Mouse (Mus musculus) forebrain, embryonic 10.5 days (tissue): ENCODE data around the gene Bcl10. TPM values are rescaled to one million over a fixed set of nuclear protein-coding genes. Genes with fewer than 3 reads are reported as not detected.
A peak's percentile ranks its signal among the peaks of the same experiment; 100 is the strongest.
"Not testable (repeated sequence)": the region's sequence is repeated elsewhere in the genome, so short reads cannot be mapped to it uniquely, and the experiment has no call there.

ENCODE experiments used
- DNase-seq: peaks from one replicate; pipeline ENCODE4 v3.0.0-alpha.2; 2017; ENCODE audit warnings: low spot score; ENCODE audit errors: extremely low spot score
- H3K27ac ChIP-seq: fragments of 300-500 bp; sonication (generic); 2 replicates; pipeline ENCODE4 v1.5.1; 2016; ENCODE audit warnings: mild to moderate bottlenecking
- H3K27me3 ChIP-seq: fragments of 300-500 bp; sonication (generic); 2 replicates; pipeline ENCODE4 v1.6.1; 2016; ENCODE audit warnings: mild to moderate bottlenecking; ENCODE audit not compliant: poor library complexity, severe bottlenecking
- H3K36me3 ChIP-seq: fragments of 300-500 bp; sonication (generic); replicated peaks from 2 replicates; pipeline ENCODE4 v1.6.1; 2016; ENCODE audit warnings: mild to moderate bottlenecking, moderate library complexity
- H3K4me1 ChIP-seq: fragments of 300-500 bp; sonication (generic); 2 replicates; pipeline ENCODE4 v1.6.1; 2016
- H3K4me3 ChIP-seq: fragments of 300-500 bp; sonication (generic); 2 replicates; pipeline ENCODE4 v1.5.1; 2016; ENCODE audit warnings: mild to moderate bottlenecking, moderate library complexity
- H3K9me3 ChIP-seq: fragments of 300-500 bp; sonication (generic); 2 replicates; pipeline ENCODE4 v1.6.1; 2016; ENCODE audit warnings: mild to moderate bottlenecking, moderate library complexity
- WGBS: fragments of 180-500 bp; shearing (Covaris S2); methylation state at CpG from one replicate; pipeline ENCODE4 v1.1.7; 2016; 5-methylcytosine and 5-hydroxymethylcytosine counted together
- polyA plus RNA-seq: library from polyadenylated mRNA; unstranded; fragments of >200 nt; fragmentation: Nextera tagmentation; extraction: Ambion mirVana; gene quantifications from 2 replicates; pipeline ENCODE4 v1.2.1, GENCODE M21; 2016

Bcl10 gene
- polyA plus RNA-seq, 1 experiment from 2014 or later, result 46.8 TPM

DNA sequence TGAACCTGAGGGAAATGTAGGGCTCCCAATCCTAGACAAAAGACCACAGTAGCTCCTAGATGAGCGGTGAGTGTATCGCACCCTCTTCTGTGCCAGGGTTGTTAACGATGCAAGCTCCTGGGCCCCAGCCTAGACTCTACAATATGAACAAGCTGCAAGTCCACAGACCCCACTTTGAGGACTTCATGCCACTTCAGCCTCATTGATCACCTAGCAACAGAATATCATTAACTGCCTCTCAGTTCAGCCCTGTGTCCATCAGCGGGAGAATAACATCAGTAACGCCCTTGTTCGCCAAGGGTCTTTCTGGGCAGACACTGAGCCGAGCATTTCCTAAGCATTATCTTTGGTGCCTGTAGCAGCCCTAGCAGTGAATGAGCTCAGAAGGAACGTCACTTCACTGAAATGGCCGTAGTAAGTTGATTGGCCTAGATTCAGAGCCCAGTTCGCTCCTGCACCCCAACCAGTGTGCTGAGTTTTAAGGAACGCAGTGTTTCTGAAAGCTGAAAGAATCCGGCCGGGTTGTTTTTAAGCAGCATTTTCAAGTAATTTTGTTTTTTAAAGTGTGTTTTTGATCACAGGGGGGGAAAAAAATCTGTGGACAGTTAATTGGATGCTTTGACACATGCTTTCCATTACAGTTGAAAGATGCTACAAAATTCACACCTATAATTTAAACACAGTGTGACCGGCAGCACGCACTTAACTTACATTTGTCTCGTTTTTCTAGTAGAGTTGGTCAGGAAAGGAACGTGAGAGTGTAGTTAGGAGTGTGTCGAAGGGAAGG, 32.1 kb upstream of the Bcl10 start:
- Histone ChIP-seq H3K4me1 (peaks cover 53% of the 10 kb centered on the region), H3K27me3 (no peaks in the 10 kb centered on the region), H3K9me3 (no peaks in the 10 kb centered on the region), H3K27ac (peak overlapping the region; percentile 75), H3K36me3 (peaks cover 7% of the 10 kb centered on the region; the same call in 1 of the 2 replicates), H3K4me3 (no peak overlapping the region)
- WGBS, result 68% methylated on average over 18 of the region's 18 CpGs
- peak; percentile 52 for DNase-seq

DNA sequence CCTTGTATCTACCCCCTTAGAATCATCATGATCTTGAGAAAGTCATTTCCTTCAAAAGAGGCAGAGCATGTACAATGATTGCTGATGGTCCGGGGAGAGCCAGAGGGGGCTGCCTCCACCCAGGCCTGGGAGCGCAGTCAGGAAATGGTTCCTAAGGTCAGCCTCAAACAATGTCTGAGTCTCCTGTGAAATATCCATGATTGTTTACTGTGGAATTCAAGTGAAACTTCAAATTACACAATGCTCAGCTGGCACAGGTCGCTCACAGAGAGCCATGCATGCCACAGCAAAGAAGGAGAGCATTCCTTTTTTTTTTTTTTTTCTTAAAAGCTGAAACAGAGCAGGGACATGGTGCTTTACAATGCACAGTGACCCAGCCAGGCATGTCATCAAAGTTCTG, 30.2 kb upstream of the Bcl10 start:
- Histone ChIP-seq H3K36me3 (peaks cover 12% of the 10 kb centered on the region; the same call in 1 of the 2 replicates), H3K27me3 (no peaks in the 10 kb centered on the region), H3K9me3 (no peaks in the 10 kb centered on the region), H3K4me1 (peaks cover 43% of the 10 kb centered on the region), H3K4me3 (no peak overlapping the region), H3K27ac (0 out of 2 replicates have a peak overlapping the region, but pooled peaks have one; percentile 75)
- WGBS, result 87% methylated on average over 3 of the region's 3 CpGs
- no peak for DNase-seq

DNA sequence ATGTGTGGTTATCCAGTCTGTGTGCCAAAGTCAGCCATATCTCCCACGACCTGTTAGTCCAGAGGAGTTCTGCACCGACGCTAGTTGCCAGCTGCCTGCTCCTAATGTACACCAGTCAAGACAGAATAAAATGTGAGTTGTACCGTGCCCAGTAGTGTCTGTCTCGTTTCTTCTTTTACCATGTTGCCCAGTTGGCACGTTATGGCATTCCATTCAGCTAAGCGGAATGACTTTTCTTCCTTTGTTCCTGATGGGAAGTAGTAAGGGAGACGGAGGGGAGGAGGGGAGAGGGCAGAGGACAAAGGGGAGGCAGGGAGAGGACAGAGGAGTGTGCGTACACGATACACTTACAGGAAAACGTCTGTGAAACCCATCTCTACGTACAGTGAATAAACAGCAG, 28.5 kb upstream of the Bcl10 start:
- peaks cover 12% of the 10 kb centered on the region; the same call in 1 of the 2 replicates for H3K36me3 ChIP-seq
- no peak for DNase-seq
- H3K27me3 ChIP-seq, result no peaks in the 10 kb centered on the region
- 0 out of 2 replicates have a peak overlapping the region, but pooled peaks have one; percentile 25 for H3K27ac ChIP-seq
- peaks cover 43% of the 10 kb centered on the region for H3K4me1 ChIP-seq
- H3K9me3 ChIP-seq, result no peaks in the 10 kb centered on the region
- 82% methylated on average over 12 of the region's 12 CpGs for WGBS
- H3K4me3 ChIP-seq, result no peak overlapping the region

DNA sequence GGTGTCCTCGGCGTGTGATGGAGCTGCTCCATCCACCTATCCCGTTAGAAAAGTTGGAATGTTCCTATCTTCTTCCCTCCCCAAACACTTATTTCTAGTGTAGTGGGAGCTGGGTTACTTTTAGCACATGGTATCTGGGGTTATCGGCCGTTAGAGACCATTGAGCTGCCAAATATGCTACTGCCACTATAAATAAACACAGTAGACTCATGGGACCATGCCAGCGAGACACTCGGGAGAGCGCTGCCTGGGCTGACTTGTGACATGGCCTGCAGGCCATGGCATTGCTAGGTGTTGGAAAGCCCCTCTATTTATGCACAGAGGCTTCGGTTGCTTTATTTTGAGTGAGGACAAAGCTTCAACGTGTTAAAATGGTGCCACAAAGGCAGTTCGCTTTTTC, 24.9 kb upstream of the Bcl10 start:
- Histone ChIP-seq H3K4me1 (peaks cover 10% of the 10 kb centered on the region), H3K27me3 (no peaks in the 10 kb centered on the region), H3K27ac (no peak overlapping the region), H3K9me3 (no peaks in the 10 kb centered on the region), H3K36me3 (0 out of 2 replicates have a peak, but pooled peaks cover 4% of the 10 kb centered on the region), H3K4me3 (no peak overlapping the region)
- no peak for DNase-seq
- 93% methylated on average over 11 of the region's 11 CpGs for WGBS

DNA sequence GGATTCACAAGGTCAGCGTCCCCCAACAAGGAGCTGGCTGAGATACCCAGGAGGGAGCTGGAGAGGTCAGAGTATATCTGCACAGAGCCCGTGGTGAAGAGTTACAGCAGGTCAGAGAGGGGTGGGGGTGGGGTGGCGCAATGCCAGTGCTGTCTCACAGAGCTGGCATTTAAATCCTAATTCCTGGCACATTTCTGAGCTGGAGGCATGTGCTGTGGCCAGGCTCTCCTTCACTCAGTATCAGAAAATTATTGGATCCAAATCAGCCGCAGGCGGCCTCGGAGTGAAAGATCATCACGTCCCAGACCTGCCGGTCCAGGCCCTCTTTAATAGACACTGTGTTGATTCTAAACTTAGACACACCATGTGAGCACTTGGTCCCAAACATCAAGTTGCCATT, 22.8 kb upstream of the Bcl10 start:
- Histone ChIP-seq H3K4me1 (peaks cover 15% of the 10 kb centered on the region), H3K27me3 (no peaks in the 10 kb centered on the region), H3K27ac (no peak overlapping the region), H3K36me3 (0 out of 2 replicates have a peak, but pooled peaks cover 4% of the 10 kb centered on the region), H3K9me3 (no peaks in the 10 kb centered on the region), H3K4me3 (no peak overlapping the region)
- 89% methylated on average over 8 of the region's 8 CpGs for WGBS
- no peak for DNase-seq

DNA sequence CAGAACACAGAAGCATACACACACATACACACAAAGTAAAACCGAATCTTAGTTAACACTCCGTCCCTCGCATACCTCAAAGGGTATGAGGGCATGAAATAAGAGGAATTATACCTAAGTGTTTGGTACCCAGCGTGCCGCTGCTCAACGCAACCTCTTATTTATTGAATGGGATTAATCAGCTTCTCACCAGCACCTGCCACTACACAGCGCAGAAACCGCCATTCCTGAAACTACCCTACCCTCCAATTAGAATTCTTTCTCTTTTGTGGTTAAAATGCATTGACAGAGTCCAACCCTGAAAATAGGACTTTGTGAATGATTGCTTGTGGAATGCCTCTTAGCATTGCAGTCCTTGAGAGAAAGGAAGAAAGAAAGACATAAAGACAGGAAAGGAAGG, 19.1 kb upstream of the Bcl10 start:
- DNase-seq, result no peak
- H3K36me3 ChIP-seq, result no peaks in the 10 kb centered on the region
- H3K4me3 ChIP-seq, result no peak overlapping the region
- no peaks in the 10 kb centered on the region for H3K27me3 ChIP-seq
- peaks cover 24% of the 10 kb centered on the region for H3K4me1 ChIP-seq
- H3K9me3 ChIP-seq, result no peaks in the 10 kb centered on the region
- no peak overlapping the region for H3K27ac ChIP-seq
- WGBS, result 87% methylated on average over 8 of the region's 8 CpGs

DNA sequence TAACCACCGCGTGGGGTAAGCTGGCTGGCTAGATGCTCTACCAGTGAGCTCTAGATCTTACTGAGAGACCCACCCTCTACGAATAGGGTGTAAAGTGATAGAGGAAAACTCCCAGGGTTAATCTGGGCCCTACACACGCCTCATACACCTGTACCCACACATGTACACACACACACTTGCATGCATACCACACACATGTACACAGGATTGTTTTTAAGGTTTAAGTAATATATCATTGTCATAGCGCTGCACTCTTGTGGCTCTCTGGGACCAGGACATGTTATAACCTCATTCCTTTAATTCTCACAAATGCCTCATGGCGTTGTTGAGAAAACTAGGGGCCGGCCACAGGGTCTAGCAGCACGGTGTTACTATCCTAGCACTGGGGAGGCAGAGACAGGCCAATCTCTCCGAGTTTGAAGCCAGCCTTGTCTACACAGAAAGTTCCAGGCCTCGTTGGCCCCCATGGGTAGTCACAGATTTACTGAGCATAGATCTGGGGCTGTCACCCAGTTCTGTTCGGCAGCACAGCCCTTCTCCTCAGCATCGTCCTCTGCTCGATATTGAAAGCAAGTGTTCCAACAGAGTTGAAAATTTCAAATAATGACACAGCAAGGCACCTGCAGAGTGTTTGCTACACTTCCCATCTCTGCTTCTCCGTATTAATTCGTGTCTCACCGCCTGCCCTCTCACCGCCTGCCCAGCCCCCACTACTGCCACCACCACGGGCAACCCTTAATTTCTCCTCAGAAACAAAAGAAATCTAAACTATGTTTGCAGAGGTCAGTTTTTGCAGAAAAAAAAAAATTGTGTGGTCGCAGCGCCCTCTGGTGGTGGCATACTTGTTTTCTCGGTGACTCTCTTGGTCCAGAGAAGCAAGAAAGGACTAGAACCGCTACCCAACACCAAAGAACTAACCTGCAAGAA, 17.5 kb upstream of the Bcl10 start:
- 0 out of 2 replicates have a peak overlapping the region, but pooled peaks have one; percentile 16 for H3K4me3 ChIP-seq
- no peaks in the 10 kb centered on the region for H3K27me3 ChIP-seq
- H3K27ac ChIP-seq, result peak overlapping the region; percentile 68
- no peaks in the 10 kb centered on the region for H3K36me3 ChIP-seq
- DNase-seq, result peak; percentile 82
- H3K4me1 ChIP-seq, result peaks cover 24% of the 10 kb centered on the region
- no peaks in the 10 kb centered on the region for H3K9me3 ChIP-seq
- 50% methylated on average over 22 of the region's 22 CpGs for WGBS

DNA sequence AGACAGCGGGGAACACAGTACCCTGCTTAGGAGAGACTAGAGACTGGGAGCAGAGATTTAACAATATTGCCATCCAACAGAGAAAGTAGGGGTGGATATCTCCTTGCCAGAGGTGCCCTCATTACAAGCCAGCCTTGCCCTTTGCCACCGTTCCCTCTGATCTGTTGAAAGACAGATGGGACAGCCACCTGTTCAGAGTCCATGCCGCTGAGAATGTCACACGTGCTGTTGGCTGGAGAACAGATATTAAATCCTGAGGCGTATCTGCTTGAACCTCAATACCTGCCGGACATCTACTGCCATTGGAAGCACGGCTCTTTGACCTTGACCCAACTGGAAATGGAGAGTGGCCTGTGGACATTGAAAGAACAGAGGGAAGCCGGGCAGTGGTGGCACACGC, 16.0 kb upstream of the Bcl10 start:
- Histone ChIP-seq H3K27me3 (no peaks in the 10 kb centered on the region), H3K27ac (no peak overlapping the region), H3K9me3 (no peaks in the 10 kb centered on the region), H3K4me3 (no peak overlapping the region), H3K4me1 (peaks cover 24% of the 10 kb centered on the region), H3K36me3 (no peaks in the 10 kb centered on the region)
- WGBS, result 92% methylated on average over 9 of the region's 9 CpGs
- DNase-seq, result no peak

DNA sequence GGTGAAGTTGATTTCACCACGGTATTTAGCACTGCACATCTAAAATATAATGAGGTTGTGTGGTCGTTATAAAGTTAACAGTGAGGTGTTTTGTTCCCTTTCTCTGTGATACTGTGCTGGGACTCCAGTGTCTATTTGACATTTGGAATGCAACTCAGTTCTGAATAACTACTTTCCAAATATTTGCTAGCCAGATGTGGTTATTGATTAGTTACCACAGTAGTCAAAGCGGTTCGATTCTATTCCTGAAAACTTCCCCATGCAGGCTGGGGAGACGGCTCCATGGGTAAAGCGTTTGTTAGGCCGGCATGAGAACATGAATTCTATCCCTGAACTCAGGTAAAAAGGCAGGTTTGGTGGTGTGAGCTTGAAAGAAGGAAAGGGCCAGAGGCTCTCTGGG, 10.1 kb upstream of the Bcl10 start:
- Histone ChIP-seq H3K4me3 (no peak overlapping the region), H3K36me3 (no peaks in the 10 kb centered on the region), H3K27me3 (no peaks in the 10 kb centered on the region), H3K9me3 (no peaks in the 10 kb centered on the region), H3K4me1 (no peaks in the 10 kb centered on the region), H3K27ac (no peak overlapping the region)
- 91% methylated on average over 7 of the region's 7 CpGs for WGBS
- DNase-seq, result no peak

DNA sequence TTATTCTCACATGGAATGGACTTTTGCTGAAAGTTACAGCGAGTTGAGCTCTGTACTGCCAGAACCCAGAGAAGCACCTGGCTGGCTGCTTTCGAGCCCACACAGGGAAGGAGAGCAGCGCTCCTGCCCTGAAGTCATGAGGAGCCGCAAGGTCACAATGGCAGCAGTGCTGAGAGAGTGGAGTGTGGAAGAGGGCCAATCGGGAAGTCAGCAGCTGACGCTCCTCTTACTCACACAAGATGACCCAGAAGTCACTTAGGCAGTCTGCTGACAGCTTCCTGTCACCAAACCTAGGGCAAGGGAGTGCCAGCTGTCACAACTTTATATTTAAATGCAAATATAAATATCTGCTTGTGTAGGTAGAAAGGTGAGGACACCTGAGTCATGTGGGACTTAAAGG, 9.3 kb upstream of the Bcl10 start:
- no peaks in the 10 kb centered on the region for H3K36me3 ChIP-seq
- no peaks in the 10 kb centered on the region for H3K4me1 ChIP-seq
- no peak overlapping the region for H3K27ac ChIP-seq
- WGBS, result 86% methylated on average over 6 of the region's 6 CpGs
- no peak for DNase-seq
- H3K27me3 ChIP-seq, result no peaks in the 10 kb centered on the region
- H3K9me3 ChIP-seq, result no peaks in the 10 kb centered on the region
- no peak overlapping the region for H3K4me3 ChIP-seq

DNA sequence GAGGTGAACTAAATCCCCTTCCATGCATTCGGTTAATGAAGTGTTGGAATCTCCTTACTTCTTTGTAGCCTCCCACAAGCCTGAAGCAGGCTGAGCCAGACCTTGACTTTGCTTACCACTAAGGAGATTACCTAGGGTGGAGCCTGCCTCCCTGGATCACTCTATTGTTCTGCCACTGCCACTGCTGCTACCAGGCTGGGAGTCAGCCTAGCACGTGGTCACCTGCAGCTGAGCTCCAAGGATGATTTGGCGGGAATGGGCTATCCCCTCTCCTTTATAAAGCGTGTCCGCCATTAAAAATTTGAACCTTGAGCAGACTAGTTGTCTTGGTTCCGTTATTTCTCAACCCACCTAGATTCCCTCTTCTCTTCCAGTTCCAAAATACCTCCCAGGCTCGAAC, 8.7 kb upstream of the Bcl10 start:
- WGBS, result 67% methylated on average over 7 of the region's 7 CpGs
- H3K9me3 ChIP-seq, H3K27me3 ChIP-seq, DNase-seq, H3K4me1 ChIP-seq, H3K36me3 ChIP-seq, H3K27ac ChIP-seq, H3K4me3 ChIP-seq: not testable (repeated sequence)

DNA sequence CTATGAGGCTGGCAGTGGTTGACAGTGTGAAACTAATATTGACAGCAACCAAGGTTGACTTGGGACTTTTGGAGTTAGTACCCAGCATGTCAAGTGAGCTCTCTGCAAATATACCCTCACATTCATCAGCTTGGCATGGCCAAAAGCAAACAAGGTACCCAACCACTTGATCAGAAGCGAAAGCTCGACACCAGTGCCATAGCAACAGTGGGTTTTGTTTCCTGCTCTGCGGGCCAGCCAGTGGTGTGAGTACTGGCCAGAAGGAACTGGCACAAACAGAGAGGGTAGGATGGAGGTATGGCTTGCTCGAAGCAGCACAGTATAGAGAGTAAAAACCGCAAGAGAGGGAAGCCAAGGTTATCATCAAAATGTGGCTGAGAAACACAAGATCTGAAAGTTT, 6.2 kb upstream of the Bcl10 start:
- no peak for DNase-seq
- Histone ChIP-seq H3K27ac (no peak overlapping the region), H3K9me3 (no peaks in the 10 kb centered on the region), H3K27me3 (no peaks in the 10 kb centered on the region), H3K4me1 (no peaks in the 10 kb centered on the region), H3K4me3 (no peak overlapping the region), H3K36me3 (no peaks in the 10 kb centered on the region)
- WGBS, result 91% methylated on average over 5 of the region's 5 CpGs

DNA sequence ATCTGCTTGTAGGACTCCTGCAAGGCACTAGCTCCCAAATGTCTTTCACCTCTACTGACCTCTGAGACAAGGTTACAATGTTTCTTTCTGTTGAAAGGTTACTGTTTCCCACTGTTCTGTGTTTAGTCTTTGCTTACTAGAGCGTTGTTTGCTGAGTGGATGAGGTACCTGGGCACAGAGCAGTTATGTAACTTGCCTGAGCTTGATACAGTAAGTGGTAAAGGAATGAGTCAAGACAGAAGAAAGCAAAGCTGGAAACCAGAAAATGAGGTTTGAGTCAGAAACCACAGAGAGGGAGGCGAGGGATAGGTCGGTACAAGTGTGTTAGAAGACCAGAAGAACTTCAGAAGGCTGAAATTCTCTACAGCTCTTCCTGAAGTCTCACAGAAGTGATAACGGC, 5.8 kb upstream of the Bcl10 start:
- H3K27ac ChIP-seq, result no peak overlapping the region
- no peaks in the 10 kb centered on the region for H3K36me3 ChIP-seq
- H3K4me3 ChIP-seq, result no peak overlapping the region
- no peaks in the 10 kb centered on the region for H3K4me1 ChIP-seq
- no peak for DNase-seq
- 89% methylated on average over 4 of the region's 4 CpGs for WGBS
- no peaks in the 10 kb centered on the region for H3K27me3 ChIP-seq
- no peaks in the 10 kb centered on the region for H3K9me3 ChIP-seq
